Comparison of ENCODE assay signal across 8 mouse cellular contexts in the genomic region with DNA sequence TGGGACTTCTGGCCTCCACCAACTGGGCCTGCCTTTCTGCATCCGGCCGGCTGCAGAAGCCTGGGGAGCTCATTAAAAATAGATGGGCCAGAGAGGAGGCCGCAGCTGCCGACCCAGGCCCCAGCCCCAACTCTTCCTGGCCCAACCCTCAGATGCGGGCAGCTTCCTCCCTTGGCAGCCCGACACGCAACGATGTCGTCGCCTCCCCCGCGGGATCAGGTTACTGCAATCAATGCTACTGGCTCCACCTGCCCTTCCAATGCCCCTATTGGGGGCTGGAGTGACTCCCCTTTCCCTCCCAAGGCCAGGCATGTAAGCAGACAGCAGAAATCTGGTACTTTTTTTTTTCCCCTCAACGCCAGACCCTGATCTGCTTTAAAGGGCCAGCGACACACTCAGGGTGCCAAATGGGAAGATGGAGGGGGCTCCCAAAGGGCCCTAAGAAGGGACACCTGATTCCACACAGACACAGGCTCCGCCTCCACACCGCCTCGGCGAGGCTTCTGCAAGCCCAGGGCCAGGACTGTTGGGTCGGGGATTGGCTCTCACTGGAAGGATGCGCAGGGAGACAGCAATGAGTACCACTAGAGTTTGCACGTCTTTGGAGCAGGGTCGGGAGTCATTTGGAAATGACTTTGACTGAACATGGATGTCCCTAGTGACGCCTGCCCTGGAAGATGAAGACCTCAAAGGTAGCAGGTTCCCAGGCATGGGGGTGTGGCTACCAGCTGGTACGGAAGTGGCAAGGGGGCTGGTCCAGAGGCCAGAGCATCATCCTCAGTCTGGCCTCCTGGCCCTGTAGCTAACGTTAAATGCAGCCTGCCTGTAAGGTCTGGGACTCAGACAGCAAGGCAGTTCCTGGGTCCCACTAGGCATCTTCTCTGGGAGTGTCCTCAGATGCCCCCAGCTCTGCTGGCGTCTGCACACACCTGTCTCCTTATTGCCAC. TPM values are rescaled to one million over a fixed set of nuclear protein-coding genes. Genes with fewer than 3 reads are reported as not detected.
DNase-seq lines count a peak whose midpoint lies in the region; ATAC-seq lines count a peak whose summit lies in the region.

No protein-coding gene starts in this region.

- ATAC-seq in heart, embryonic 11.5 days (replicated peaks; ENCODE audit: insufficient number of reproducible peaks, low FRiP score, low TSS enrichment) = no peak
- ATAC-seq in limb, embryonic 15.5 days (ENCODE audit: insufficient number of reproducible peaks, low FRiP score, low TSS enrichment, low read depth) = no peak
- ATAC-seq in stomach, embryonic 14.5 days (ENCODE audit: insufficient number of reproducible peaks, insufficient read depth, low FRiP score, low read depth) = no peak

- peaks cover 8% of the 10 kb centered on the region for H3K4me1 ChIP-seq in heart, embryonic 11.5 days (ENCODE audit: control insufficient read depth, insufficient read depth, low read length)
- H3K4me1 ChIP-seq in limb, embryonic 15.5 days = peaks cover 49% of the 10 kb centered on the region
- H3K4me1 ChIP-seq in stomach, embryonic 14.5 days (ENCODE audit: control insufficient read depth, insufficient read depth, low read length) = peaks cover 38% of the 10 kb centered on the region

- peaks cover 52% of the 10 kb centered on the region for H3K27me3 ChIP-seq in heart, embryonic 11.5 days (ENCODE audit: control insufficient read depth, insufficient read depth, low read length)
- H3K27me3 ChIP-seq in limb, embryonic 15.5 days = no peaks in the 10 kb centered on the region
- H3K27me3 ChIP-seq in stomach, embryonic 14.5 days (ENCODE audit: control insufficient read depth, insufficient read depth, low read length) = no peaks in the 10 kb centered on the region

- intact Hi-C loops in heart, postnatal 36 days (cut with DNase I) = no loop called here

- peak overlapping the region; percentile 23 for H3K9ac ChIP-seq in heart, embryonic 11.5 days (ENCODE audit: low read depth, low read length)
- H3K9ac ChIP-seq in limb, embryonic 15.5 days = 0 out of 2 replicates have a peak overlapping the region, but pooled peaks have one; percentile 14
- H3K9ac ChIP-seq in stomach, embryonic 14.5 days (replicated peaks; ENCODE audit: low read depth, low read length) = peak overlapping the region; percentile 38; the same call in 1 of the 2 replicates

- WGBS in heart, embryonic 11.5 days (ENCODE audit: insufficient replicate concordance) = 4% methylated on average over 26 of the region's 26 CpGs
- 3% methylated on average over 26 of the region's 26 CpGs for WGBS in limb, embryonic 15.5 days
- WGBS in stomach, embryonic 14.5 days = 3% methylated on average over 26 of the region's 26 CpGs

- H3K9me3 ChIP-seq in heart, embryonic 11.5 days (replicated peaks; ENCODE audit: control insufficient read depth, low read length) = no peaks in the 10 kb centered on the region
- H3K9me3 ChIP-seq in limb, embryonic 15.5 days = no peaks in the 10 kb centered on the region
- no peaks in the 10 kb centered on the region for H3K9me3 ChIP-seq in stomach, embryonic 14.5 days (ENCODE audit: control insufficient read depth, low read depth, low read length)

- no peak for DNase-seq in heart, postnatal 36 days
- DNase-seq in ZHBTc4 (ENCODE audit: low read depth, low spot score) = peak; percentile 43
- peak; percentile 87 for DNase-seq in forelimb bud, embryonic 11.5 days (ENCODE audit: low read depth, low spot score)
- no peak for DNase-seq in layer of hippocampus, postnatal 25 days (ENCODE audit: extremely low spot score in 1 of 2, low spot score in 1 of 2)
- no peak for DNase-seq in adrenal gland, adult (ENCODE audit: inconsistent age in 2 of 2, low spot score in 1 of 2)

- H3K27ac ChIP-seq in heart, embryonic 11.5 days (ENCODE audit: low read depth, low read length) = no peak overlapping the region
- H3K27ac ChIP-seq in limb, embryonic 15.5 days = peak overlapping the region; percentile 61
- peak overlapping the region; percentile 78 for H3K27ac ChIP-seq in stomach, embryonic 14.5 days (ENCODE audit: low read length)

- H3K4me3 ChIP-seq in heart, embryonic 11.5 days (ENCODE audit: low read depth, low read length) = peak overlapping the region; percentile 30
- H3K4me3 ChIP-seq in limb, embryonic 15.5 days = peak overlapping the region; percentile 35
- H3K4me3 ChIP-seq in stomach, embryonic 14.5 days (ENCODE audit: low read depth, low read length) = peak overlapping the region; percentile 31

- peak overlapping the region; percentile 59 for H3K4me2 ChIP-seq in heart, embryonic 11.5 days
- peak overlapping the region; percentile 51 for H3K4me2 ChIP-seq in limb, embryonic 15.5 days
- H3K4me2 ChIP-seq in stomach, embryonic 14.5 days (replicated peaks; ENCODE audit: low read depth, low read length) = peak overlapping the region; percentile 62

- no peaks in the 10 kb centered on the region for H3K36me3 ChIP-seq in heart, embryonic 11.5 days (ENCODE audit: control insufficient read depth, insufficient read depth, low read length)
- no peaks in the 10 kb centered on the region for H3K36me3 ChIP-seq in limb, embryonic 15.5 days
- no peaks in the 10 kb centered on the region for H3K36me3 ChIP-seq in stomach, embryonic 14.5 days (ENCODE audit: control insufficient read depth, insufficient read depth, low read length)

RNA-seq across cellular contexts. Expression of a gene that starts 8.5 kb away (rescaled TPM):
- polyA plus RNA-seq in heart, embryonic 11.5 days (2014; fragmentation: Nextera tagmentation; extraction: Ambion mirVana) = 2.7 and 4.1 TPM in 2 replicates
- total RNA-seq in heart, postnatal 36 days (2021) = 1 to 10 TPM; 4.6 to 4.8 TPM
- 23.8 and 27.0 TPM in 2 replicates for polyA plus RNA-seq in limb, embryonic 15.5 days (2015; fragmentation: Nextera tagmentation; extraction: Ambion mirVana)
- 11.3 and 12.7 TPM in 2 replicates for polyA plus RNA-seq in stomach, embryonic 14.5 days (2014; fragmentation: Nextera tagmentation; extraction: Ambion mirVana)
- total RNA-seq in layer of hippocampus, postnatal 25 days (2021) = 100 to 1,000 TPM; 339 to 369 TPM

RNA-seq across cellular contexts. Expression of a gene that starts 10.3 kb away (rescaled TPM):
- 0.67 and 0.89 TPM in 2 replicates for polyA plus RNA-seq in heart, embryonic 11.5 days (2014; fragmentation: Nextera tagmentation; extraction: Ambion mirVana)
- total RNA-seq in heart, postnatal 36 days (2021) = 1 to 10 TPM; 1.7 TPM
- polyA plus RNA-seq in limb, embryonic 15.5 days (2015; fragmentation: Nextera tagmentation; extraction: Ambion mirVana) = 3.5 TPM in 2 replicates
- polyA plus RNA-seq in stomach, embryonic 14.5 days (2014; fragmentation: Nextera tagmentation; extraction: Ambion mirVana) = 1.4 and 2.6 TPM in 2 replicates
- total RNA-seq in layer of hippocampus, postnatal 25 days (2021) = 1 to 10 TPM; 3.6 to 4.7 TPM

RNA-seq across cellular contexts. Expression of a gene that starts 17.9 kb away (rescaled TPM):
- polyA plus RNA-seq in heart, embryonic 11.5 days (2014; fragmentation: Nextera tagmentation; extraction: Ambion mirVana) = 0.93 and 2.0 TPM in 2 replicates
- not detected for total RNA-seq in heart, postnatal 36 days (2021)
- polyA plus RNA-seq in limb, embryonic 15.5 days (2015; fragmentation: Nextera tagmentation; extraction: Ambion mirVana) = 17.6 and 18.4 TPM in 2 replicates
- polyA plus RNA-seq in stomach, embryonic 14.5 days (2014; fragmentation: Nextera tagmentation; extraction: Ambion mirVana) = 14.8 and 14.9 TPM in 2 replicates
- under 1 TPM; 0.34 to 0.96 TPM for total RNA-seq in layer of hippocampus, postnatal 25 days (2021)

RNA-seq across cellular contexts. Expression of a gene that starts 18.1 kb away (rescaled TPM):
- polyA plus RNA-seq in heart, embryonic 11.5 days (2014; fragmentation: Nextera tagmentation; extraction: Ambion mirVana) = 12.5 and 13.6 TPM in 2 replicates
- total RNA-seq in heart, postnatal 36 days (2021) = 10 to 100 TPM; 25.8 to 28.9 TPM
- 25.2 and 27.6 TPM in 2 replicates for polyA plus RNA-seq in limb, embryonic 15.5 days (2015; fragmentation: Nextera tagmentation; extraction: Ambion mirVana)
- 20.0 and 23.2 TPM in 2 replicates for polyA plus RNA-seq in stomach, embryonic 14.5 days (2014; fragmentation: Nextera tagmentation; extraction: Ambion mirVana)
- 10 to 100 TPM; 31.7 to 35.5 TPM for total RNA-seq in layer of hippocampus, postnatal 25 days (2021)

RNA-seq across cellular contexts. Expression of a gene that starts 41.3 kb away (rescaled TPM):
- polyA plus RNA-seq in heart, embryonic 11.5 days (2014; fragmentation: Nextera tagmentation; extraction: Ambion mirVana) = 15.3 and 17.7 TPM in 2 replicates
- total RNA-seq in heart, postnatal 36 days (2021) = 10 to 100 TPM; 21.8 to 33.4 TPM
- polyA plus RNA-seq in limb, embryonic 15.5 days (2015; fragmentation: Nextera tagmentation; extraction: Ambion mirVana) = 40.3 and 41.5 TPM in 2 replicates
- polyA plus RNA-seq in stomach, embryonic 14.5 days (2014; fragmentation: Nextera tagmentation; extraction: Ambion mirVana) = 24.2 and 25.7 TPM in 2 replicates
- total RNA-seq in layer of hippocampus, postnatal 25 days (2021) = 100 to 1,000 TPM in 1 of 2 experiments, 10 to 100 TPM in 1; 85.6 to 106 TPM

Comparison
In these comparisons a context has a peak if more than half of its experiments do, and no peak if none do; other contexts are left out.
1. DNase-seq: peak in ZHBTc4 (single experiment) and forelimb bud, embryonic 11.5 days (single experiment); none in heart, postnatal 36 days (0 of 2), layer of hippocampus, postnatal 25 days (0 of 2) and adrenal gland, adult (0 of 2).
2. Peak in every context shown above with its lines, with median percentiles within 50 percentile points of each other: H3K4me2 ChIP-seq, H3K4me3 ChIP-seq and H3K9ac ChIP-seq.